In the genomic region with DNA sequence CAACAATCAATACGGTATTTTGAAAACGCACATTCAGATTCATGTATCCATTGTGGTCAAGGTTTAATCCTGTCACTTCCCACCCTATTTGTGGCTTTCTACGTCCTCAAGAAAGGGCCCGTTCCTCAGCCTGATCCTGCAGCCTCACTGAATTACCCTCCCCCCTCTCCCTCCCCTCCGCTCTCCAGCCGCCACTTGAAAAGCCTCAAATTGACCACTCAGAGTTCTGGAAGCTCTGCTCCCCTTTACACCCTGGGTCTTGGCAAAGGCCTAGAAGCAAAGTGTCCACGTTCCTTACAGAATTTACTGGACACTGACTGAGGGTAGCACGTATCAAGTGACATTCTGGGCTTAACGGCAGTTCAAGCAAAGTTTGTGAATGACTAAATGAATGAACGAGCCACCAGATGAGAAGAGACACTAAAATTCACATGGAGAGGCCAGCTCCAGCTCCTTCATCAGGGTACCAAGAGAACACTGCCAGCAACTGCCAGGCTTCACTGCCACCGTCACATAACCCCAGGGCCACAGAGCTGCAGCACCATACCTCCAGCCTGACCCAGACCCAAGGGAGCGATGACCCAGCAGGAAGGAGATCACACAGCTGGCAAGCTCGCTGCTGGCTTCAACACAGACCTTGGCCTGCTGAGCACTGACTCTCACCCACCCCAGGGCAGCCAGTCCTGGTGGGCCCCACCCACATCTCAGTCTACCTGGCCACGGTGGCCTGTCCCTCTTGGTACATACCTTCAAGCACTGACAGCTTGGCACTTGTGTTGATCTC, we compare ENCODE assay signal across 23 mouse cellular contexts. TPM values are rescaled to one million over a fixed set of nuclear protein-coding genes. Genes with fewer than 3 reads are reported as not detected.
DNase-seq lines count a peak whose midpoint lies in the region; ATAC-seq and TF ChIP-seq lines count a peak whose summit lies in the region.
"Had no signal": no experiment of that assay in that cellular context is flagged by ENCODE, and none has a peak within 500 bp of the region (broad histone marks: within the 10 kb centered on the region; RNA-seq: fewer than 3 reads in every experiment).

No protein-coding gene starts in this region.

- H3K9ac ChIP-seq in embryonic facial prominence, embryonic 13.5 days: no peak overlapping the region
- H3K9ac ChIP-seq in liver, adult 2 months (ENCODE audit: low read depth, low read length): no peak overlapping the region
- no peak overlapping the region for H3K9ac ChIP-seq in liver, embryonic 11.5 days (ENCODE audit: low read depth, low read length)
- no peak overlapping the region for H3K9ac ChIP-seq in midbrain, embryonic 11.5 days (ENCODE audit: low read length)
- H3K9ac ChIP-seq: forebrain, embryonic 12.5 days; heart, embryonic 13.5 days; hindbrain, embryonic 12.5 days; liver, embryonic 12.5 days had no signal

- WGBS in embryonic facial prominence, embryonic 13.5 days: 74% methylated on average over 14 of the region's 14 CpGs
- WGBS in embryonic facial prominence, embryonic 10.5 days: 77% methylated on average over 14 of the region's 14 CpGs
- WGBS in kidney, adult 2 months: 63% methylated on average over 14 of the region's 14 CpGs
- WGBS in liver, adult 2 months: 78% methylated on average over 14 of the region's 14 CpGs
- WGBS in liver, embryonic 11.5 days: 76% methylated on average over 14 of the region's 14 CpGs
- WGBS in midbrain, embryonic 10.5 days: 78% methylated on average over 14 of the region's 14 CpGs
- 75% methylated on average over 14 of the region's 14 CpGs for WGBS in midbrain, embryonic 11.5 days

- no peaks in the 10 kb centered on the region for H3K9me3 ChIP-seq in embryonic facial prominence, embryonic 13.5 days
- H3K9me3 ChIP-seq in embryonic facial prominence, embryonic 10.5 days: peaks cover 7% of the 10 kb centered on the region; the same call in 1 of the 2 replicates
- H3K9me3 ChIP-seq in liver, embryonic 11.5 days (ENCODE audit: control insufficient read depth, low read length): no peaks in the 10 kb centered on the region; the same call in 1 of the 2 replicates
- peaks cover 12% of the 10 kb centered on the region for H3K9me3 ChIP-seq in midbrain, embryonic 10.5 days (replicated peaks)
- no peaks in the 10 kb centered on the region for H3K9me3 ChIP-seq in midbrain, embryonic 11.5 days (ENCODE audit: control insufficient read depth, low read length)
- H3K9me3 ChIP-seq: forebrain, embryonic 12.5 days; heart, embryonic 13.5 days; hindbrain, embryonic 12.5 days; liver, embryonic 12.5 days had no signal

- H3K27ac ChIP-seq in embryonic facial prominence, embryonic 13.5 days: peak overlapping the region; percentile 60; the same call in 1 of the 2 replicates
- no peak overlapping the region for H3K27ac ChIP-seq in embryonic facial prominence, embryonic 10.5 days (replicated peaks)
- peak overlapping the region; percentile 19; the same call in 1 of the 2 replicates for H3K27ac ChIP-seq in kidney, adult 2 months (ENCODE audit: insufficient read depth, low read depth, low read length)
- no peak overlapping the region for H3K27ac ChIP-seq in liver, adult 2 months (replicated peaks; ENCODE audit: insufficient read depth, low read depth, low read length)
- H3K27ac ChIP-seq in liver, embryonic 11.5 days (ENCODE audit: low read depth, low read length): no peak overlapping the region
- H3K27ac ChIP-seq in midbrain, embryonic 10.5 days (replicated peaks): peak overlapping the region; percentile 46; the same call in 1 of the 2 replicates
- H3K27ac ChIP-seq in midbrain, embryonic 11.5 days (ENCODE audit: low read depth, low read length): no peak overlapping the region
- H3K27ac ChIP-seq: hindbrain, embryonic 12.5 days; left cerebral cortex, adult 2 months; liver, embryonic 12.5 days; macrophage had no signal

- peaks cover 56% of the 10 kb centered on the region for H3K4me1 ChIP-seq in embryonic facial prominence, embryonic 13.5 days
- H3K4me1 ChIP-seq in embryonic facial prominence, embryonic 10.5 days: peaks cover 81% of the 10 kb centered on the region
- H3K4me1 ChIP-seq in kidney, adult 2 months (ENCODE audit: control insufficient read depth, insufficient read depth, low read length): peaks cover 42% of the 10 kb centered on the region
- peaks cover 13% of the 10 kb centered on the region for H3K4me1 ChIP-seq in liver, adult 2 months (ENCODE audit: control insufficient read depth, insufficient read depth, low read length)
- H3K4me1 ChIP-seq in liver, embryonic 11.5 days (replicated peaks; ENCODE audit: control insufficient read depth, insufficient read depth, low read length): peaks cover 14% of the 10 kb centered on the region
- H3K4me1 ChIP-seq in midbrain, embryonic 10.5 days: peaks cover 79% of the 10 kb centered on the region
- H3K4me1 ChIP-seq in midbrain, embryonic 11.5 days (ENCODE audit: control insufficient read depth, insufficient read depth, low read length): peaks cover 17% of the 10 kb centered on the region

- no peak for TF ChIP-seq POLR2A in kidney, adult 2 months (IDR thresholded peaks at IDR 0.05; ENCODE audit: low read depth, low read length)
- no peak for TF ChIP-seq POLR2A in liver, adult 2 months (IDR thresholded peaks at IDR 0.05; ENCODE audit: extremely low read depth, insufficient read depth, low read length)

- H3K4me2 ChIP-seq in embryonic facial prominence, embryonic 13.5 days: no peak overlapping the region
- no peak overlapping the region for H3K4me2 ChIP-seq in liver, embryonic 11.5 days
- H3K4me2 ChIP-seq in midbrain, embryonic 11.5 days: no peak overlapping the region
- H3K4me2 ChIP-seq: forebrain, embryonic 12.5 days; heart, embryonic 13.5 days; hindbrain, embryonic 12.5 days; liver, embryonic 12.5 days had no signal

- no peak for TF ChIP-seq CTCF in kidney, adult 2 months (conservative IDR thresholded peaks at IDR 0.05; ENCODE audit: insufficient read depth, insufficient read length, low read depth, low read length)
- TF ChIP-seq CTCF in liver, adult 2 months (IDR thresholded peaks at IDR 0.05; ENCODE audit: low read depth, low read length): no peak

- DNase-seq in embryonic facial prominence, embryonic 10.5 days (ENCODE audit: low spot score): no peak
- peak; percentile 43 for DNase-seq in kidney, adult 2 months
- no peak for DNase-seq in kidney, adult 11 months
- DNase-seq in liver, adult 2 months (ENCODE audit: extremely low read depth, low read depth, low spot score): peak; percentile 86
- no peak for DNase-seq in liver, embryonic 11.5 days (ENCODE audit: low spot score)
- DNase-seq in midbrain, embryonic 10.5 days (ENCODE audit: low spot score): no peak
- DNase-seq in midbrain, embryonic 11.5 days (ENCODE audit: low spot score, missing footprints): no peak
- DNase-seq: adrenal gland, postnatal 25 days; cerebellum, adult 9-10 months; left cerebral cortex, postnatal 4 days; right cerebral cortex, postnatal 14 days; thymus, adult 2 months; thymus, postnatal 4 days had no signal

- H3K27me3 ChIP-seq in embryonic facial prominence, embryonic 13.5 days: no peaks in the 10 kb centered on the region
- H3K27me3 ChIP-seq in embryonic facial prominence, embryonic 10.5 days (replicated peaks; ENCODE audit: low read depth, poor library complexity, severe bottlenecking): no peaks in the 10 kb centered on the region
- no peaks in the 10 kb centered on the region for H3K27me3 ChIP-seq in kidney, adult 2 months (replicated peaks; ENCODE audit: control insufficient read depth, insufficient read depth, low read length)
- no peaks in the 10 kb centered on the region for H3K27me3 ChIP-seq in liver, adult 2 months (ENCODE audit: control insufficient read depth, insufficient read depth, low read length)
- H3K27me3 ChIP-seq in liver, embryonic 11.5 days (replicated peaks; ENCODE audit: control insufficient read depth, insufficient read depth, low read length): no peaks in the 10 kb centered on the region
- H3K27me3 ChIP-seq in midbrain, embryonic 10.5 days (ENCODE audit: low read depth, poor library complexity, severe bottlenecking): no peaks in the 10 kb centered on the region
- no peaks in the 10 kb centered on the region for H3K27me3 ChIP-seq in midbrain, embryonic 11.5 days (ENCODE audit: control insufficient read depth, insufficient read depth, low read length)
- H3K27me3 ChIP-seq: forebrain, embryonic 12.5 days; heart, embryonic 13.5 days; hindbrain, embryonic 12.5 days had no signal

- no peak for ATAC-seq in embryonic facial prominence, embryonic 13.5 days (ENCODE audit: insufficient number of reproducible peaks, insufficient read depth, low FRiP score, low TSS enrichment, low read depth)
- no peak for ATAC-seq in liver, embryonic 11.5 days (replicated peaks; ENCODE audit: low FRiP score)
- no peak for ATAC-seq in midbrain, embryonic 11.5 days (ENCODE audit: low FRiP score)
- ATAC-seq: intestine, postnatal 0 days; liver, embryonic 12.5 days had no signal

- H3K4me3 ChIP-seq in embryonic facial prominence, embryonic 13.5 days: no peak overlapping the region
- H3K4me3 ChIP-seq in embryonic facial prominence, embryonic 10.5 days: no peak overlapping the region
- H3K4me3 ChIP-seq in kidney, adult 2 months (ENCODE audit: insufficient read depth, low read depth, low read length): no peak overlapping the region
- no peak overlapping the region for H3K4me3 ChIP-seq in liver, adult 2 months (ENCODE audit: insufficient read depth, low read depth, low read length)
- H3K4me3 ChIP-seq in liver, embryonic 11.5 days (ENCODE audit: low read depth, low read length): no peak overlapping the region
- no peak overlapping the region for H3K4me3 ChIP-seq in midbrain, embryonic 10.5 days
- no peak overlapping the region for H3K4me3 ChIP-seq in midbrain, embryonic 11.5 days (ENCODE audit: low read depth, low read length)
- H3K4me3 ChIP-seq: forebrain, embryonic 12.5 days; heart, embryonic 13.5 days; hindbrain, embryonic 12.5 days; left cerebral cortex, adult 2 months; liver, embryonic 12.5 days had no signal

- peaks cover 91% of the 10 kb centered on the region for H3K36me3 ChIP-seq in embryonic facial prominence, embryonic 13.5 days
- H3K36me3 ChIP-seq in embryonic facial prominence, embryonic 10.5 days (replicated peaks): peaks cover 100% of the 10 kb centered on the region
- H3K36me3 ChIP-seq in kidney, adult 2 months (ENCODE audit: control insufficient read depth, insufficient read depth, low read length): no peaks in the 10 kb centered on the region; the same call in 1 of the 2 replicates
- no peaks in the 10 kb centered on the region; the same call in none of the 2 replicates for H3K36me3 ChIP-seq in liver, adult 2 months (ENCODE audit: control insufficient read depth, insufficient read depth, low read length)
- H3K36me3 ChIP-seq in liver, embryonic 11.5 days (ENCODE audit: control insufficient read depth, insufficient read depth, low read length): peaks cover 14% of the 10 kb centered on the region
- H3K36me3 ChIP-seq in midbrain, embryonic 10.5 days: peaks cover 100% of the 10 kb centered on the region
- peaks cover 20% of the 10 kb centered on the region for H3K36me3 ChIP-seq in midbrain, embryonic 11.5 days (ENCODE audit: control insufficient read depth, insufficient read depth, low read length)

- H3K79me2 ChIP-seq in liver, adult 2 months (ENCODE audit: control insufficient read depth, insufficient read depth, low read length): peaks cover 25% of the 10 kb centered on the region; the same call in 1 of the 2 replicates

RNA-seq across cellular contexts. Expression of gene Ptprf, which starts 22.6 kb away (rescaled TPM):
- polyA plus RNA-seq in embryonic facial prominence, embryonic 13.5 days (2015; fragmentation: Nextera tagmentation; extraction: Ambion mirVana): 79.8 and 88.8 TPM in 2 replicates
- polyA plus RNA-seq in embryonic facial prominence, embryonic 10.5 days (2016; fragmentation: Nextera tagmentation; extraction: Ambion mirVana): 88.2 and 95.5 TPM in 2 replicates
- 89.9 and 114 TPM in 2 replicates for polyA plus RNA-seq in kidney, adult 2 months (2012; rRNA removed)
- total RNA-seq in liver, adult 2 months (2014; rRNA removed): 40.1 and 67.4 TPM in 2 replicates
- 89.8 and 101 TPM in 2 replicates for polyA plus RNA-seq in liver, adult 2 months (2012; rRNA removed)
- polyA plus RNA-seq in liver, embryonic 11.5 days (2014; fragmentation: Nextera tagmentation; extraction: Ambion mirVana): 29.1 and 29.2 TPM in 2 replicates
- polyA plus RNA-seq in midbrain, embryonic 10.5 days (2016; fragmentation: Nextera tagmentation; extraction: Ambion mirVana): 94.4 and 103 TPM in 2 replicates
- 60.1 and 63.5 TPM in 2 replicates for polyA plus RNA-seq in midbrain, embryonic 11.5 days (2014; fragmentation: Nextera tagmentation; extraction: Ambion mirVana)
- total RNA-seq: granulocyte monocyte progenitor cell, adult 5-6 weeks; monocyte, adult 5-6 weeks had no signal

Comparison
In these comparisons a context has a peak if more than half of its experiments do, and no peak if none do; other contexts are left out.
1. H3K27ac ChIP-seq: peak in embryonic facial prominence, embryonic 13.5 days (single experiment), kidney, adult 2 months (single experiment) and midbrain, embryonic 10.5 days (single experiment); none in embryonic facial prominence, embryonic 10.5 days (single experiment), liver, adult 2 months (single experiment), liver, embryonic 11.5 days (single experiment) and midbrain, embryonic 11.5 days (single experiment).
2. DNase-seq: peak in kidney, adult 2 months (single experiment) and liver, adult 2 months (single experiment); none in embryonic facial prominence, embryonic 10.5 days (single experiment), kidney, adult 11 months (single experiment), liver, embryonic 11.5 days (single experiment), midbrain, embryonic 10.5 days (single experiment) and midbrain, embryonic 11.5 days (single experiment).